11 mouse cellular contexts compared by ENCODE assay signal in the genomic region with DNA sequence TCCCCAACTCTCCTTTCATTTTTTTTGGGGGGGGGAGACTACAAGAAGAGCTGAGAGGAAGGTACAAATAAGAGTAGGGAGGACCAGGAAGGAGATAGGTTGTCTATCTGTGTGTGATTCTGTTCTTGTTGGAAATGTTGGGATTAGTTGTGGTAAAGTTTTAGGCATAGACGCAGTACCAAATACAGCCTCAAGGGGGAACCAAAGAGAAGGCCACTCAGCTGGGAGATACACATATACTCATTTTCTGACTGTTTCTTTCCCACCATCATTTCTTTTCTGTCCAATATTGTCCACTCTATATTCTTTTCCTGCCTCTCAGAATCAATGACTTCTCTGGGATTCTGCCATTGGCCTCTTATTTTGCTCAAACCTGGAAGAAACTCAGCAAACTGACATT. TPM values are rescaled to one million over a fixed set of nuclear protein-coding genes. Genes with fewer than 3 reads are reported as not detected.
DNase-seq lines count a peak whose midpoint lies in the region; ATAC-seq lines count a peak whose summit lies in the region.
"Had no signal": no experiment of that assay in that cellular context is flagged by ENCODE, and none has a peak within 500 bp of the region (broad histone marks: within the 10 kb centered on the region; RNA-seq: fewer than 3 reads in every experiment).

No protein-coding gene starts in this region.

- H3K4me2 ChIP-seq in embryonic facial prominence, embryonic 11.5 days (ENCODE audit: low read depth, low read length), result no peak overlapping the region
- H3K4me2 ChIP-seq: embryonic facial prominence, embryonic 13.5 days; liver, embryonic 13.5 days had no signal

- no peaks in the 10 kb centered on the region for H3K27me3 ChIP-seq in embryonic facial prominence, embryonic 11.5 days (ENCODE audit: control insufficient read depth, insufficient read depth, low read length)
- no peaks in the 10 kb centered on the region for H3K27me3 ChIP-seq in heart, embryonic 10.5 days (ENCODE audit: insufficient read depth, poor library complexity, severe bottlenecking)
- H3K27me3 ChIP-seq: embryonic facial prominence, embryonic 13.5 days; liver, embryonic 13.5 days had no signal

- H3K9ac ChIP-seq in embryonic facial prominence, embryonic 11.5 days (replicated peaks; ENCODE audit: low read length), result no peak overlapping the region
- H3K9ac ChIP-seq: embryonic facial prominence, embryonic 13.5 days; liver, embryonic 13.5 days had no signal

- no peak for ATAC-seq in embryonic facial prominence, embryonic 11.5 days (replicated peaks; ENCODE audit: insufficient number of reproducible peaks, low FRiP score, low TSS enrichment, low read depth)

- H3K36me3 ChIP-seq in embryonic facial prominence, embryonic 11.5 days (replicated peaks; ENCODE audit: control insufficient read depth, insufficient read depth, low read depth, low read length), result no peaks in the 10 kb centered on the region
- H3K36me3 ChIP-seq in heart, embryonic 10.5 days, result no peaks in the 10 kb centered on the region
- H3K36me3 ChIP-seq: embryonic facial prominence, embryonic 13.5 days; liver, embryonic 13.5 days had no signal

- no peaks in the 10 kb centered on the region for H3K4me1 ChIP-seq in embryonic facial prominence, embryonic 11.5 days (ENCODE audit: control insufficient read depth, insufficient read depth, low read length)
- H3K4me1 ChIP-seq in heart, embryonic 10.5 days, result no peaks in the 10 kb centered on the region
- H3K4me1 ChIP-seq: embryonic facial prominence, embryonic 13.5 days; liver, embryonic 13.5 days had no signal

- no peaks in the 10 kb centered on the region for H3K9me3 ChIP-seq in embryonic facial prominence, embryonic 11.5 days (replicated peaks; ENCODE audit: control insufficient read depth, low read length)
- no peaks in the 10 kb centered on the region for H3K9me3 ChIP-seq in heart, embryonic 10.5 days
- H3K9me3 ChIP-seq: embryonic facial prominence, embryonic 13.5 days; liver, embryonic 13.5 days had no signal

- peak; percentile 1 for DNase-seq in embryo, embryonic 9.5 days (ENCODE audit: extremely low spot score)
- no peak for DNase-seq in embryo, embryonic 11 days
- peak; percentile 15 to 25 for DNase-seq in left cerebral cortex, postnatal 14 days (ENCODE audit: low spot score in 2 of 2)
- DNase-seq in left cerebral cortex, adult 11 months (ENCODE audit: low spot score), result no peak
- peak; percentile 5 for DNase-seq in ES-CJ7 (ENCODE audit: low read depth, low spot score)
- peak; percentile 21 for DNase-seq in embryonic facial prominence, embryonic 11.5 days (ENCODE audit: low spot score)
- DNase-seq in spleen, postnatal 36 days (ENCODE audit: low spot score in 2 of 2), result no peak
- DNase-seq in heart, embryonic 10.5 days (ENCODE audit: low spot score), result no peak
- DNase-seq: liver, embryonic 13.5 days had no signal

- H3K27ac ChIP-seq in embryonic facial prominence, embryonic 11.5 days (replicated peaks; ENCODE audit: low read depth, low read length), result no peak overlapping the region
- no peak overlapping the region for H3K27ac ChIP-seq in heart, embryonic 10.5 days
- H3K27ac ChIP-seq: embryonic facial prominence, embryonic 13.5 days; liver, embryonic 13.5 days had no signal

- no peak overlapping the region for H3K4me3 ChIP-seq in embryonic facial prominence, embryonic 11.5 days (ENCODE audit: low read depth, low read length)
- no peak overlapping the region for H3K4me3 ChIP-seq in heart, embryonic 10.5 days
- H3K4me3 ChIP-seq: embryonic facial prominence, embryonic 13.5 days; liver, embryonic 13.5 days had no signal

- intact Hi-C loops in left cerebral cortex, postnatal 14 days (cut with DNase I), result loop anchor here (5.0 kb wide), 1 partner anchor 1808 kb away; no protein-coding TSS in a partner anchor

- WGBS in embryonic facial prominence, embryonic 11.5 days, result 8% methylated on average over 1 of the region's 1 CpGs
- 21% methylated on average over 1 of the region's 1 CpGs for WGBS in heart, embryonic 10.5 days

RNA-seq across cellular contexts. Expression of a gene that starts 19.4 kb away (rescaled TPM):
- under 1 TPM in 1 of 2 experiments, not detected in 1; 0.79 TPM for total RNA-seq in left cerebral cortex, postnatal 14 days (2021)
- polyA plus RNA-seq in embryonic facial prominence, embryonic 11.5 days (2014; fragmentation: Nextera tagmentation; extraction: Ambion mirVana), result not detected in 2 replicates
- polyA plus RNA-seq in heart, embryonic 10.5 days (2016; fragmentation: Nextera tagmentation; extraction: Ambion mirVana), result not detected in 2 replicates
- polyA plus RNA-seq: embryonic facial prominence, embryonic 13.5 days; heart, embryonic 16.5 days; liver, embryonic 13.5 days had no signal

RNA-seq across cellular contexts. Expression of a gene that starts 20.4 kb away (rescaled TPM):
- total RNA-seq in left cerebral cortex, postnatal 14 days (2021), result 10 to 100 TPM; 18.9 to 21.7 TPM
- polyA plus RNA-seq in embryonic facial prominence, embryonic 11.5 days (2014; fragmentation: Nextera tagmentation; extraction: Ambion mirVana), result 1.6 and 2.3 TPM in 2 replicates
- polyA plus RNA-seq in heart, embryonic 10.5 days (2016; fragmentation: Nextera tagmentation; extraction: Ambion mirVana), result 0.12 and 0.34 TPM in 2 replicates

Comparison
In these comparisons a context has a peak if more than half of its experiments do, and no peak if none do; other contexts are left out.
1. DNase-seq: peak in embryo, embryonic 9.5 days (single experiment), left cerebral cortex, postnatal 14 days (2 of 2), ES-CJ7 (single experiment) and embryonic facial prominence, embryonic 11.5 days (single experiment); none in embryo, embryonic 11 days (single experiment), left cerebral cortex, adult 11 months (single experiment), spleen, postnatal 36 days (0 of 2) and heart, embryonic 10.5 days (single experiment).